Mouse (Mus musculus) urinary bladder, postnatal 25 days (tissue): ENCODE data around the gene Btnl6.
"Not testable (repeated sequence)": the region's sequence is repeated elsewhere in the genome, so short reads cannot be mapped to it uniquely, and the experiment has no call there.

Experiments
- DNase-seq: peaks from one replicate; pipeline ENCODE4 v3.0.0; 2022; ENCODE audit warnings: low spot score

The Btnl6 gene

GRCm38 (mm10) chr17:34517252-34517651 lies at the start of gene Btnl6:
TSS of gene Btnl6 (minus strand) at chr17:34517352.
- DNase-seq: no peak

- no peak for DNase-seq
These were observed 47.6 kb upstream of the Btnl6 start for GRCm38 (mm10) chr17:34564796-34565195.

- DNase-seq: no peak
These were observed 46.9 kb upstream of the Btnl6 start, which contains the start of gene Notch4 for GRCm38 (mm10) chr17:34564003-34564421. TSS of gene Notch4 (plus strand) at chr17:34564268.

- DNase-seq: no peak
These were observed 46.2 kb upstream of the Btnl6 start for GRCm38 (mm10) chr17:34563354-34563753.

GRCm38 (mm10) chr17:34562595-34562994 lies 45.4 kb upstream of the Btnl6 start:
- no peak for DNase-seq

- no peak for DNase-seq
These were observed 44.0 kb upstream of the Btnl6 start for GRCm38 (mm10) chr17:34561200-34561599.

- no peak for DNase-seq
These were observed 43.3 kb upstream of the Btnl6 start for GRCm38 (mm10) chr17:34560438-34560837.

GRCm38 (mm10) chr17:34559895-34560294 lies 42.7 kb upstream of the Btnl6 start:
- no peak for DNase-seq

GRCm38 (mm10) chr17:34559116-34559515 lies 42.0 kb upstream of the Btnl6 start:
- no peak for DNase-seq

- no peak for DNase-seq
These were observed 40.3 kb upstream of the Btnl6 start for GRCm38 (mm10) chr17:34557411-34557810.

- no peak for DNase-seq
These were observed 39.3 kb upstream of the Btnl6 start for GRCm38 (mm10) chr17:34556406-34556805.

- DNase-seq: peak; percentile 84
These were observed 38.3 kb upstream of the Btnl6 start for GRCm38 (mm10) chr17:34555483-34555882.

- no peak for DNase-seq
These were observed 32.7 kb upstream of the Btnl6 start for GRCm38 (mm10) chr17:34549843-34550242.

- DNase-seq: no peak
These were observed 32.0 kb upstream of the Btnl6 start for GRCm38 (mm10) chr17:34549156-34549555.

- no peak for DNase-seq
These were observed 30.4 kb upstream of the Btnl6 start for GRCm38 (mm10) chr17:34547601-34548000.

GRCm38 (mm10) chr17:34546797-34547196 lies 29.6 kb upstream of the Btnl6 start:
- no peak for DNase-seq

- not testable (repeated sequence) for DNase-seq
These were observed 26.4 kb upstream of the Btnl6 start for GRCm38 (mm10) chr17:34543567-34543966.

GRCm38 (mm10) chr17:34532671-34533070 lies 15.5 kb upstream of the Btnl6 start:
- DNase-seq: no peak

GRCm38 (mm10) chr17:34519001-34519400 lies 1.8 kb upstream of the Btnl6 start:
- no peak for DNase-seq

- not testable (repeated sequence) for DNase-seq
These were observed 1.4 kb upstream of the Btnl6 start for GRCm38 (mm10) chr17:34518571-34518970.

GRCm38 (mm10) chr17:34517795-34518194 lies 643 bp upstream of the Btnl6 start:
- no peak for DNase-seq

GRCm38 (mm10) chr17:34516514-34516913 lies 638 bp downstream of the Btnl6 start:
- DNase-seq: no peak

GRCm38 (mm10) chr17:34511723-34512122 lies 5.4 kb downstream of the Btnl6 start:
- not testable (repeated sequence) for DNase-seq

GRCm38 (mm10) chr17:34507591-34507990 lies 9.6 kb downstream of the Btnl6 start:
- DNase-seq: no peak

- not testable (repeated sequence) for DNase-seq
These were observed 19.4 kb downstream of the Btnl6 start for GRCm38 (mm10) chr17:34497726-34498125.
